ENCODE assay signal across 21 mouse cellular contexts in the genomic region with DNA sequence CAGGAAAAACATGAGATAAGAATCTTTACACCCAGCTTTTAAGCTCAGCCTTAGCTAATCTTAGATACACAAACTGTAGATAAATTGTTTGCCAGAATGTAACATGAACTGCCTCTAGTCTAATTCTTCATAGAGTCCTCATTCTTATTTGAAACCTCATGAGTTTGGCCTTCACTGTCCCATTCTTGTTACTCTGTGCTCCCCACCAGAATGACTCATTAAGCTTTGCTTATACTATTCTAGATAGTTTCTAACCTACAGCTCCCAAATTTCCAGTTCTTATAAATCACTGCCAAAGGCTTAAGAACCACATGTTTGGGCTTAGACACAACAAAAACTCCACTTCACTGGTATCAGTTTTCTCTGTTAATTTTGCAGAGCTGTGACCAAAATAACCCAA. TPM values are rescaled to one million over a fixed set of nuclear protein-coding genes. Genes with fewer than 3 reads are reported as not detected.
A peak's percentile ranks its signal among the peaks of the same experiment; 100 is the strongest.
DNase-seq lines count a peak whose midpoint lies in the region; ATAC-seq and TF ChIP-seq lines count a peak whose summit lies in the region.
"Had no signal": no experiment of that assay in that cellular context is flagged by ENCODE, and none has a peak within 500 bp of the region (broad histone marks: within the 10 kb centered on the region; RNA-seq: fewer than 3 reads in every experiment).

No protein-coding gene starts in this region.

- no peak for ATAC-seq in hindbrain, postnatal 0 days
- ATAC-seq: forebrain, embryonic 16.5 days; intestine, embryonic 16.5 days had no signal

- no peaks in the 10 kb centered on the region for H3K36me3 ChIP-seq in myocyte (ENCODE audit: control insufficient read depth, insufficient read depth)
- H3K36me3 ChIP-seq in hindbrain, postnatal 0 days (ENCODE audit: insufficient read depth, low read length): no peaks in the 10 kb centered on the region
- H3K36me3 ChIP-seq: embryonic facial prominence, embryonic 15.5 days; forebrain, embryonic 12.5 days; heart, embryonic 15.5 days; hindbrain, embryonic 13.5 days had no signal

- H3ac ChIP-seq in myocyte (ENCODE audit: control insufficient read depth, insufficient read length): no peak overlapping the region

- H3K9ac ChIP-seq in hindbrain, postnatal 0 days (replicated peaks; ENCODE audit: low read length): no peak overlapping the region
- H3K9ac ChIP-seq: embryonic facial prominence, embryonic 15.5 days; forebrain, embryonic 12.5 days; heart, embryonic 15.5 days; hindbrain, embryonic 13.5 days had no signal

- H3K4me2 ChIP-seq in myocyte (ENCODE audit: low read depth): peak overlapping the region; percentile 31
- no peak overlapping the region for H3K4me2 ChIP-seq in hindbrain, postnatal 0 days (ENCODE audit: low read depth, low read length)
- H3K4me2 ChIP-seq: embryonic facial prominence, embryonic 15.5 days; forebrain, embryonic 12.5 days; heart, embryonic 11.5 days; heart, embryonic 15.5 days; hindbrain, embryonic 13.5 days had no signal

- peaks cover 30% of the 10 kb centered on the region for H3K79me2 ChIP-seq in myocyte (ENCODE audit: control insufficient read depth, insufficient read depth)

- TF ChIP-seq POLR2A in myocyte (IDR thresholded peaks at IDR 0.05; ENCODE audit: insufficient read length, low read depth): no peak

- H3K27me3 ChIP-seq in myocyte (ENCODE audit: control insufficient read depth, insufficient read depth, insufficient read length): no peaks in the 10 kb centered on the region
- H3K27me3 ChIP-seq in hindbrain, postnatal 0 days (ENCODE audit: insufficient read depth, low read length): no peaks in the 10 kb centered on the region
- H3K27me3 ChIP-seq: CH12.LX; embryonic facial prominence, embryonic 15.5 days; forebrain, embryonic 12.5 days; heart, embryonic 15.5 days; hindbrain, embryonic 13.5 days had no signal

- H3K9me3 ChIP-seq in hindbrain, postnatal 0 days (ENCODE audit: low read length): no peaks in the 10 kb centered on the region
- H3K9me3 ChIP-seq: embryonic facial prominence, embryonic 15.5 days; forebrain, embryonic 12.5 days; heart, embryonic 15.5 days; hindbrain, embryonic 13.5 days had no signal

- no peak for TF ChIP-seq CTCF in hindbrain, postnatal 0 days (IDR thresholded peaks at IDR 0.05; ENCODE audit: low read depth)

- no peak overlapping the region for H3K4me3 ChIP-seq in myocyte
- H3K4me3 ChIP-seq in hindbrain, postnatal 0 days (ENCODE audit: low read length): no peak overlapping the region
- H3K4me3 ChIP-seq: embryonic facial prominence, embryonic 15.5 days; forebrain, embryonic 12.5 days; heart, adult 2 months; heart, embryonic 15.5 days; hindbrain, embryonic 13.5 days had no signal

- no peak overlapping the region for H3K27ac ChIP-seq in hindbrain, postnatal 0 days
- H3K27ac ChIP-seq: embryonic facial prominence, embryonic 15.5 days; forebrain, embryonic 12.5 days; heart, adult 2 months; heart, embryonic 15.5 days; hindbrain, embryonic 13.5 days had no signal

- DNase-seq in 3134 (ENCODE audit: extremely low read depth, insufficient read length, low spot score): peak; percentile 39
- peak; percentile 92 for DNase-seq in 3T3-L1 (ENCODE audit: low read depth, low spot score)
- DNase-seq in NIH3T3 (ENCODE audit: low read depth): peak; percentile 75
- DNase-seq in hindbrain, postnatal 0 days (ENCODE audit: low spot score): no peak
- no peak for DNase-seq in right cerebral cortex, postnatal 25 days
- DNase-seq: adrenal gland, postnatal 14 days; cerebellum, adult 11-12 months; cerebellum, adult 9-11 months; cerebellum, postnatal 36 days; gastrocnemius, postnatal 14 days; heart, adult 2 months; heart, postnatal 14 days had no signal

- H3K4me1 ChIP-seq in hindbrain, postnatal 0 days (ENCODE audit: insufficient read depth, low read length): no peaks in the 10 kb centered on the region
- H3K4me1 ChIP-seq: embryonic facial prominence, embryonic 15.5 days; forebrain, embryonic 12.5 days; heart, embryonic 15.5 days; hindbrain, embryonic 13.5 days had no signal

TF ChIP-seq in myocyte, 11 proteins besides CTCF, POLR2A, EP300 and RAD21:
- TF ChIP-seq POLR2AphosphoS2 (IDR thresholded peaks at IDR 0.05; ENCODE audit: insufficient read length, low read depth): no peak
- no peak for TF ChIP-seq REST (IDR thresholded peaks at IDR 0.05; ENCODE audit: insufficient read depth, insufficient read length)
- TF ChIP-seq E2F4 (IDR thresholded peaks at IDR 0.05; ENCODE audit: insufficient read depth): no peak
- no peak for TF ChIP-seq MYOD1 (IDR thresholded peaks at IDR 0.05; ENCODE audit: control insufficient read depth in 1 of 3, insufficient read length in 2 of 3, low read depth in 2 of 3)
- TF ChIP-seq SRF (IDR thresholded peaks at IDR 0.05; ENCODE audit: control insufficient read depth, insufficient read length, low read depth): no peak
- no peak for TF ChIP-seq TCF3 (IDR thresholded peaks at IDR 0.05; ENCODE audit: insufficient read length, low read depth)
- no peak for TF ChIP-seq MYOG (IDR thresholded peaks at IDR 0.05; ENCODE audit: control insufficient read depth in 1 of 3, insufficient read depth in 1 of 3, insufficient read length in 2 of 3, low read depth in 2 of 3)
- no peak for TF ChIP-seq MAX (IDR thresholded peaks at IDR 0.05; ENCODE audit: low read depth)
- TF ChIP-seq USF1 (IDR thresholded peaks at IDR 0.05; ENCODE audit: low read depth): no peak
- no peak for TF ChIP-seq CEBPB (IDR thresholded peaks at IDR 0.05; ENCODE audit: insufficient read depth, poor library complexity, severe bottlenecking)

RNA-seq across cellular contexts. Expression of gene Lyst, which starts 16.0 kb away (rescaled TPM):
- 3.6 TPM for polyA plus RNA-seq in myocyte (2012; fragmentation: generic; extraction: Trizol)
- 12.7 and 14.8 TPM in 2 replicates for total RNA-seq in hindbrain, postnatal 0 days (2014; rRNA removed)
- polyA plus RNA-seq in hindbrain, postnatal 0 days (2015; fragmentation: Nextera tagmentation; extraction: Ambion mirVana): 3.7 and 5.7 TPM in 2 replicates

Comparison
In these comparisons a context has a peak if more than half of its experiments do, and no peak if none do; other contexts are left out.
1. DNase-seq: peak in 3134 (single experiment), 3T3-L1 (single experiment) and NIH3T3 (single experiment); none in hindbrain, postnatal 0 days (single experiment) and right cerebral cortex, postnatal 25 days (single experiment).